Mouse (Mus musculus) C2C12 (cell line): ENCODE data around the gene Dnajb13.

ENCODE experiments used
- CEBPB ChIP-seq: IDR thresholded peaks from one replicate; pipeline ENCODE4 v1.6.1; 2011; ENCODE audit warnings: low read depth, mild to moderate bottlenecking, control low read depth, moderate library complexity
- CTCF ChIP-seq: IDR thresholded peaks from one replicate; pipeline ENCODE4 v1.5.1; 2011; ENCODE audit not compliant: control insufficient read depth, insufficient read depth, insufficient read length
- FOSL1 ChIP-seq: IDR thresholded peaks from one replicate; pipeline ENCODE4 v1.8.0; 2011; ENCODE audit warnings: mild to moderate bottlenecking, low read length; ENCODE audit not compliant: poor library complexity, insufficient read depth, severe bottlenecking
- MAX ChIP-seq: IDR thresholded peaks from one replicate; pipeline ENCODE4 v1.6.1; 2011; ENCODE audit warnings: mild to moderate bottlenecking, control low read depth
- MYOG ChIP-seq: IDR thresholded peaks from one replicate; pipeline ENCODE4 v1.6.1; 2011; ENCODE audit not compliant: control insufficient read depth, insufficient read length; ENCODE audit errors: extremely low read depth
- USF1 ChIP-seq: IDR thresholded peaks from one replicate; pipeline ENCODE4 v1.6.1; 2011; ENCODE audit warnings: low read depth, mild to moderate bottlenecking, control low read depth, moderate library complexity

GRCm38 (mm10) chr7:100499465-100499864 is 15.3 kb downstream of the Dnajb13 start:
- TF ChIP-seq MYOG = no peak
- no peak for TF ChIP-seq CTCF
- no peak for TF ChIP-seq MAX
- TF ChIP-seq USF1 = no peak
- no peak for TF ChIP-seq FOSL1
- TF ChIP-seq CEBPB = no peak
